Mouse (Mus musculus): ENCODE data around the gene Homer2. TPM values are rescaled to one million over a fixed set of nuclear protein-coding genes. Genes with fewer than 3 reads are reported as not detected.

Homer2 gene
- polyA plus RNA-seq, 1 experiment = 1.1 TPM

DNA sequence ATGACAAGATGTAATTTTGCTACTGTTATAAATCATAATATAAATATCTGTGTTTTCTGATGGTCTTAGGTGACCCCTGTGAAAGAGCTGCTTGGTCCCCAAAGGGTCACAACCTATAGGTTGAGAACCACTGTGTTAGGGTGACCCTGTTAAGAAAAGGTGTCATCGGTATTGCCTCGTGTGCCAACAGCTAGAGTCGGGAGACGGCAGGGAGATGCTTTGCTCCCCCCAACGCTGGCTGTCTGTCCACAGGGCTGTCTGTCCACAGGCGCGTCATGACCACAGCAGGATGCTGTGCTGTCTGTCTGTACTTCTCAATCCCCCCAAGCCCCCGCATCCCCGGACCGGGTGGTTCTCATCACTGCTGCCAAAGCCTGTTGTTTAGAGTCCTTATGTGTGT is 131.7 kb downstream of the Homer2 start:
- H3K4me3 ChIP-seq (ENCODE audit: insufficient read depth, low read depth, low read length) = no peak overlapping the region
- H3K27me3 ChIP-seq (replicated peaks; ENCODE audit: control insufficient read depth, insufficient read depth, low read length) = no peaks in the 10 kb centered on the region
- no peak for DNase-seq
- WGBS = 94% methylated on average over 10 of the region's 10 CpGs
- peaks cover 5% of the 10 kb centered on the region; the same call in 1 of the 2 replicates for H3K4me1 ChIP-seq (ENCODE audit: control insufficient read depth, insufficient read depth, low read length)
- TF ChIP-seq CTCF (conservative IDR thresholded peaks at IDR 0.05; ENCODE audit: insufficient read depth, insufficient read length, low read depth, low read length) = no peak
- TF ChIP-seq POLR2A (IDR thresholded peaks at IDR 0.05; ENCODE audit: low read depth, low read length) = no peak
- H3K36me3 ChIP-seq (ENCODE audit: control insufficient read depth, insufficient read depth, low read length) = peaks cover 2% of the 10 kb centered on the region; the same call in 1 of the 2 replicates
- no peak overlapping the region for H3K27ac ChIP-seq (ENCODE audit: insufficient read depth, low read depth, low read length)

DNA sequence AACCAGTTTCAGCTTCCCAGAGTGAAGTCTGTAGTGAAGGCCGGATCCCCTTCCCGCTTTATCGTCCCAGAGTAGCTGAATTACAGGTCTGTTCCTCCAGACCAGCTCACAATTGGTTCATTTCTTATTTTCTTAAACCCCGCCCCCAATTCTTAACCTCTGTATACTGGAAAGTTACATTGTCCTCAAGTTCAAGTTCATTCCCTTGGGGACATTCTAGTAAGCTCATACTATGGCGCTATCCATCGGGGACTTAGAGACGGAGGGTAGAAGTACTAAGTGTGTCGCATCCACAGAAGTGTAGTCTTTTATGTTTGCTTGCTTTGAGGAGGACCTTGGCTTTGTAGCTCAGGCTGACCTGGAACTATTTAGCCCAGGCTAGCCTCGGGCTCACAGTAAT is 133.5 kb downstream of the Homer2 start:
- TF ChIP-seq POLR2A (IDR thresholded peaks at IDR 0.05; ENCODE audit: low read depth, low read length) (no peak), CTCF (conservative IDR thresholded peaks at IDR 0.05; ENCODE audit: insufficient read depth, insufficient read length, low read depth, low read length) (no peak)
- Histone ChIP-seq H3K4me3 (ENCODE audit: insufficient read depth, low read depth, low read length) (no peak overlapping the region), H3K27me3 (replicated peaks; ENCODE audit: control insufficient read depth, insufficient read depth, low read length) (no peaks in the 10 kb centered on the region), H3K36me3 (ENCODE audit: control insufficient read depth, insufficient read depth, low read length) (peaks cover 2% of the 10 kb centered on the region; the same call in 1 of the 2 replicates), H3K27ac (ENCODE audit: insufficient read depth, low read depth, low read length) (no peak overlapping the region), H3K4me1 (ENCODE audit: control insufficient read depth, insufficient read depth, low read length) (peaks cover 5% of the 10 kb centered on the region; the same call in 1 of the 2 replicates)
- 94% methylated on average over 9 of the region's 9 CpGs for WGBS
- no peak for DNase-seq

- H3K27me3 ChIP-seq (replicated peaks; ENCODE audit: control insufficient read depth, insufficient read depth, low read length) = no peaks in the 10 kb centered on the region
- H3K4me3 ChIP-seq (ENCODE audit: insufficient read depth, low read depth, low read length) = no peak overlapping the region
- H3K27ac ChIP-seq (ENCODE audit: insufficient read depth, low read depth, low read length) = no peak overlapping the region; the same call in 1 of the 2 replicates
- DNase-seq = peak; percentile 61
- peaks cover under 1% of the 10 kb centered on the region; the same call in 1 of the 2 replicates for H3K36me3 ChIP-seq (ENCODE audit: control insufficient read depth, insufficient read depth, low read length)
- 70% methylated on average over 6 of the region's 6 CpGs for WGBS
- H3K4me1 ChIP-seq (ENCODE audit: control insufficient read depth, insufficient read depth, low read length) = peaks cover 5% of the 10 kb centered on the region; the same call in 1 of the 2 replicates
- TF ChIP-seq CTCF (conservative IDR thresholded peaks at IDR 0.05; ENCODE audit: insufficient read depth, insufficient read length, low read depth, low read length) (no peak), POLR2A (IDR thresholded peaks at IDR 0.05; ENCODE audit: low read depth, low read length) (no peak)
Measured at GRCm38 (mm10) chr7:81573397-81573796, 133.9 kb downstream of the Homer2 start.

GRCm38 (mm10) chr7:81572610-81573268 is 134.6 kb downstream of the Homer2 start:
- H3K27me3 ChIP-seq (replicated peaks; ENCODE audit: control insufficient read depth, insufficient read depth, low read length) = no peaks in the 10 kb centered on the region
- DNase-seq = peak; percentile 11
- no peaks in the 10 kb centered on the region for H3K36me3 ChIP-seq (ENCODE audit: control insufficient read depth, insufficient read depth, low read length)
- no peak for TF ChIP-seq POLR2A (IDR thresholded peaks at IDR 0.05; ENCODE audit: low read depth, low read length)
- TF ChIP-seq CTCF (conservative IDR thresholded peaks at IDR 0.05; ENCODE audit: insufficient read depth, insufficient read length, low read depth, low read length) = no peak
- H3K27ac ChIP-seq (ENCODE audit: insufficient read depth, low read depth, low read length) = peak overlapping the region; percentile 2; the same call in 1 of the 2 replicates
- 27% methylated on average over 6 of the region's 6 CpGs for WGBS
- H3K4me1 ChIP-seq (ENCODE audit: control insufficient read depth, insufficient read depth, low read length) = peaks cover 5% of the 10 kb centered on the region; the same call in 1 of the 2 replicates
- peak overlapping the region; percentile 9; the same call in 1 of the 2 replicates for H3K4me3 ChIP-seq (ENCODE audit: insufficient read depth, low read depth, low read length)

DNA sequence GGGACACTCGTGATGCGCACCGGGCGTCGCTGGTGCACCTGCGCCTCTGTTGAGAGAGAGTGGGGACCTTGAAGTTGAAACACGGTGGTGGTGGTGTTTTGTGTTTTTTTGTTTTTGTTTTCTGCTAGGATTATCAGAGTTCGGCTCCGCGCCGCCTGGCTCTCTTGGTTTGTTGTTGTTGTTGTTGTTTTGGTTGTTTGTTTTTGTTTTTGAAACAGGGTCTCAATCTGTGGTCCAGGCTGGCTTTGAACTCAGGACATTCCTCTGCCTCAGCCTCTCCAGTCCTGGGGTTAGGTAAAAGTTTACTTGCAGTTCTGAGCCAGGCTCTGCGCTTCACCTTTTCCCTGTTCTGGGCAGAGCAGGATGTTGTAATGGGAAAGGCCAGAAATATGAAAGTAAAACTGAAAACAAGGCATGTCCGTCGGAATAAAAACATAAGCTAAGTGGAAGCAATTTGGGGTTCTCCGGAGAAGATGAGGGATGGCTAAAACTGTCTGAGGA is 135.3 kb downstream of the Homer2 start:
- peak; percentile 42 for DNase-seq
- 6% methylated on average over 15 of the region's 15 CpGs for WGBS
- peak overlapping the region; percentile 87 for H3K27ac ChIP-seq (ENCODE audit: insufficient read depth, low read depth, low read length)

GRCm38 (mm10) chr7:81571108-81571940 is 136.0 kb downstream of the Homer2 start, which contains the start of gene Whamm:
Gene Whamm, plus strand, starts transcription at chr7:81571266.
- WGBS = under 1% methylated on average over 94 of the region's 96 CpGs
- Histone ChIP-seq H3K27ac (ENCODE audit: insufficient read depth, low read depth, low read length) (peak within 1 kb of the TSS; percentile 87), H3K4me1 (ENCODE audit: control insufficient read depth, insufficient read depth, low read length) (peaks cover 5% of the 10 kb centered on the region; the same call in 1 of the 2 replicates), H3K36me3 (ENCODE audit: control insufficient read depth, insufficient read depth, low read length) (no peaks in the 10 kb centered on the region), H3K27me3 (replicated peaks; ENCODE audit: control insufficient read depth, insufficient read depth, low read length) (no peaks in the 10 kb centered on the region), H3K4me3 (ENCODE audit: insufficient read depth, low read depth, low read length) (peak within 1 kb of the TSS; percentile 89)
- TF ChIP-seq CTCF (conservative IDR thresholded peaks at IDR 0.05; ENCODE audit: insufficient read depth, insufficient read length, low read depth, low read length) (no peak), POLR2A (IDR thresholded peaks at IDR 0.05; ENCODE audit: low read depth, low read length) (peak; percentile 94)
- peak; percentile 97 for DNase-seq

More for the DNA sequence above, 135.3 kb downstream of the Homer2 start:
- Histone ChIP-seq H3K4me3 (ENCODE audit: insufficient read depth, low read depth, low read length) (peak overlapping the region; percentile 89), H3K27me3 (replicated peaks; ENCODE audit: control insufficient read depth, insufficient read depth, low read length) (no peaks in the 10 kb centered on the region), H3K36me3 (ENCODE audit: control insufficient read depth, insufficient read depth, low read length) (no peaks in the 10 kb centered on the region), H3K4me1 (ENCODE audit: control insufficient read depth, insufficient read depth, low read length) (peaks cover 5% of the 10 kb centered on the region; the same call in 1 of the 2 replicates)
- TF ChIP-seq POLR2A (IDR thresholded peaks at IDR 0.05; ENCODE audit: low read depth, low read length) (no peak), CTCF (conservative IDR thresholded peaks at IDR 0.05; ENCODE audit: insufficient read depth, insufficient read length, low read depth, low read length) (no peak)

All from kidney, adult 2 months (tissue).